Mouse (Mus musculus) regulatory T cell (primary cell): ENCODE measurements at regions not wholly inside any gene's neighbourhood (a gene's known extent, or its start where the extent isn't known, plus 50 kb on each side); places are given as distances from the start of the nearest gene placed in this dataset.

Experiments used
- in situ Hi-C: fragments of 300-600 bp; cut with MboI, MseI; formaldehyde crosslinking; loops from one replicate; pipeline ENCODE4 v1.15.1; 2025; ENCODE audit warnings: high pct_unique_total_duplicates

- in situ Hi-C loops = no loop called here
These were observed 355.5 kb upstream of the Prkcq start for GRCm38 (mm10) chr2:10816374-10816773.

GRCm38 (mm10) chr2:10825278-10826133 lies 346.4 kb upstream of the Prkcq start:
- in situ Hi-C loops = no loop called here

GRCm38 (mm10) chr2:10826134-10826767 lies 345.7 kb upstream of the Prkcq start:
- in situ Hi-C loops = no loop called here

- in situ Hi-C loops = no loop called here
These were observed 331.9 kb upstream of the Prkcq start for GRCm38 (mm10) chr2:10839976-10840375.

GRCm38 (mm10) chr2:10861654-10862292 lies 310.1 kb upstream of the Prkcq start:
- in situ Hi-C loops = no loop called here

- in situ Hi-C loops = no loop called here
These were observed 307.5 kb upstream of the Prkcq start for GRCm38 (mm10) chr2:10864451-10864850.

- in situ Hi-C loops = no loop called here
These were observed 297.6 kb upstream of the Prkcq start for GRCm38 (mm10) chr2:10874303-10874702.

GRCm38 (mm10) chr2:10901926-10902325 lies 270.0 kb upstream of the Prkcq start:
- in situ Hi-C loops = no loop called here

GRCm38 (mm10) chr2:10919955-10920354 lies 252.0 kb upstream of the Prkcq start:
- in situ Hi-C loops = no loop called here

GRCm38 (mm10) chr2:10920686-10921485 lies 251.0 kb upstream of the Prkcq start:
- in situ Hi-C loops = no loop called here

GRCm38 (mm10) chr2:10921486-10922450 lies 250.1 kb upstream of the Prkcq start:
- in situ Hi-C loops = no loop called here

- in situ Hi-C loops = no loop called here
These were observed 247.9 kb upstream of the Prkcq start for GRCm38 (mm10) chr2:10923984-10924383.

- in situ Hi-C loops = no loop called here
These were observed 246.5 kb upstream of the Prkcq start for GRCm38 (mm10) chr2:10925361-10925760.

- in situ Hi-C loops = no loop called here
These were observed 234.5 kb upstream of the Prkcq start for GRCm38 (mm10) chr2:10937405-10937804.

- in situ Hi-C loops = loop anchor here (5.0 kb wide), 1 partner anchor 52 kb away; no protein-coding TSS in a partner anchor
These were observed 206.7 kb upstream of the Prkcq start for GRCm38 (mm10) chr2:10965224-10965623.

- in situ Hi-C loops = loop anchor here (5.0 kb wide), 1 partner anchor 50 kb away; no protein-coding TSS in a partner anchor
These were observed 205.0 kb upstream of the Prkcq start for GRCm38 (mm10) chr2:10966891-10967290.

- in situ Hi-C loops = loop anchor here (5.0 kb wide), 1 partner anchor 48 kb away; no protein-coding TSS in a partner anchor
These were observed 202.7 kb upstream of the Prkcq start for GRCm38 (mm10) chr2:10969111-10969689.

GRCm38 (mm10) chr2:10972051-10972450 lies 199.9 kb upstream of the Prkcq start:
- in situ Hi-C loops = no loop called here

- in situ Hi-C loops = no loop called here
These were observed 193.1 kb upstream of the Prkcq start for GRCm38 (mm10) chr2:10978772-10979171.

GRCm38 (mm10) chr2:10986101-10986500 lies 185.8 kb upstream of the Prkcq start:
- in situ Hi-C loops = no loop called here
